Mouse (Mus musculus) heart, embryonic 14.5 days (tissue): ENCODE measurements around the gene Sycn. TPM values are rescaled to one million over a fixed set of nuclear protein-coding genes. Genes with fewer than 3 reads are reported as not detected.

ENCODE experiments used
- ATAC-seq: fragments of 200-750 bp; cut with Nextera tagmentation; 2 replicates; pipeline ENCODE4 v1.8.0; 2017; ENCODE audit warnings: low read depth, moderate TSS enrichment; ENCODE audit not compliant: insufficient number of reproducible peaks, insufficient read depth, low FRiP score
- H3K27ac ChIP-seq, 2 experiments: fragments of 200-500 bp in 1 of 2; fragments of 300-500 bp in 1 of 2; sonication (generic) in 1 of 2; replicated peaks in 1 of 2; 2 replicates each; pipeline ENCODE4 v1.5.1; 2012 to 2014; ENCODE audit warnings: low read depth in 2 of 2, low read length in 2 of 2, control low read depth in 1 of 2, mild to moderate bottlenecking in 1 of 2, mixed read lengths in 1 of 2; ENCODE audit not compliant: control insufficient read depth in 1 of 2, insufficient read depth in 1 of 2
- H3K27me3 ChIP-seq: fragments of 300-500 bp; sonication (generic); 2 replicates; pipeline ENCODE4 v1.6.1; 2014; ENCODE audit warnings: mild to moderate bottlenecking, low read length, control low read depth; ENCODE audit not compliant: control insufficient read depth, insufficient read depth
- H3K36me3 ChIP-seq: fragments of 300-500 bp; sonication (generic); 2 replicates; pipeline ENCODE4 v1.6.1; 2014; ENCODE audit warnings: mild to moderate bottlenecking, control low read depth, low read length, mixed read lengths; ENCODE audit not compliant: control insufficient read depth, insufficient read depth
- H3K4me1 ChIP-seq, 2 experiments: fragments of 200-500 bp in 1 of 2; fragments of 300-500 bp in 1 of 2; sonication (generic) in 1 of 2; 2 replicates each; pipeline ENCODE4 v1.6.1; 2012 to 2014; ENCODE audit warnings: low read length in 2 of 2, control low read depth in 1 of 2, mixed read lengths in 1 of 2; ENCODE audit not compliant: control insufficient read depth in 2 of 2, insufficient read depth in 2 of 2
- H3K4me2 ChIP-seq: fragments of 300-500 bp; sonication (generic); 2 replicates; pipeline ENCODE4 v1.6.1; 2014; ENCODE audit warnings: mild to moderate bottlenecking, low read length
- H3K4me3 ChIP-seq, 2 experiments: fragments of 200-500 bp in 1 of 2; fragments of 300-500 bp in 1 of 2; sonication (generic) in 1 of 2; 2 replicates each; pipeline ENCODE4 v1.5.1; 2012 to 2014; ENCODE audit warnings: low read length in 2 of 2, mild to moderate bottlenecking in 2 of 2, control low read depth in 1 of 2, low read depth in 1 of 2, moderate library complexity in 1 of 2; ENCODE audit not compliant: control insufficient read depth in 1 of 2, insufficient read depth in 1 of 2
- H3K9ac ChIP-seq: fragments of 300-500 bp; sonication (generic); 2 replicates; pipeline ENCODE4 v1.6.1; 2014; ENCODE audit warnings: mild to moderate bottlenecking, low read length
- H3K9me3 ChIP-seq: fragments of 300-500 bp; sonication (generic); 2 replicates; pipeline ENCODE4 v1.6.1; 2016; ENCODE audit warnings: low read length, control low read depth; ENCODE audit not compliant: control insufficient read depth
- WGBS: fragments of 180-500 bp; shearing (Covaris S2); extraction: QIAGEN DNeasy Blood & Tissue Kit; methylation state at CpG from one replicate; pipeline ENCODE4 v1.1.7; 2014; 5-methylcytosine and 5-hydroxymethylcytosine counted together
- polyA plus RNA-seq: library from polyadenylated mRNA; unstranded; fragments of >200 nt; fragmentation: Nextera tagmentation; extraction: Ambion mirVana; gene quantifications from 2 replicates; pipeline ENCODE4 v1.2.1, GENCODE M21; 2014

Sycn gene
- polyA plus RNA-seq, 1 experiment from 2014 or later, result not detected

DNA sequence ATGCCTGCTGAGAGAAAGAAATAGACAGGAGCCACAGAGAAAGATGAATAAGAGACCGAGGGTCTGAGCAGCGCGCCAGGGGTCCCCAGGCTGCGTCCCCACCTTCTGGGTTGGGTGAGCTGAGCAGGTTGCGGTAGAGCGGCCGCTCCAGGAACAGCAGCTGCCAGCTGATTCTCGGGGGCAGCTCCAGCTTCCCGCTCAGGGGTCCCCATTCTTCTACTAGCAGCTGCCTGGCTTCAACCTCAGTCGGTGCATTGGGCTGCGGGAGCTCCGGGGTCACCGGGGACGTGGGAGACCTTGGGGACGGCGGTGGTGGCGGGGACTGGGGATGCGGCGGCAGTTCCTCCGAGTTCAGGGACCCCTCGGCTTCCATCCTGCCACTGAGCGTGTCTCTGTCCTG is 6.0 kb downstream of the Sycn start:
- no peak for ATAC-seq
- peak overlapping the region; percentile 54 for H3K4me2 ChIP-seq
- H3K36me3 ChIP-seq, result no peaks in the 10 kb centered on the region
- peaks cover 0 to 5% of the 10 kb centered on the region in 2 experiments; a peak in 2 of 4 replicates for H3K4me1 ChIP-seq
- 2% methylated on average over 22 of the region's 22 CpGs for WGBS
- H3K9ac ChIP-seq, result peak overlapping the region; percentile 5; the same call in 1 of the 2 replicates
- H3K27ac ChIP-seq, result no peak overlapping the region
- no peaks in the 10 kb centered on the region for H3K9me3 ChIP-seq
- peak overlapping the region in 1 of 2 experiments; percentile 22; a peak in 2 of 4 replicates for H3K4me3 ChIP-seq
- H3K27me3 ChIP-seq, result peaks cover 54% of the 10 kb centered on the region

DNA sequence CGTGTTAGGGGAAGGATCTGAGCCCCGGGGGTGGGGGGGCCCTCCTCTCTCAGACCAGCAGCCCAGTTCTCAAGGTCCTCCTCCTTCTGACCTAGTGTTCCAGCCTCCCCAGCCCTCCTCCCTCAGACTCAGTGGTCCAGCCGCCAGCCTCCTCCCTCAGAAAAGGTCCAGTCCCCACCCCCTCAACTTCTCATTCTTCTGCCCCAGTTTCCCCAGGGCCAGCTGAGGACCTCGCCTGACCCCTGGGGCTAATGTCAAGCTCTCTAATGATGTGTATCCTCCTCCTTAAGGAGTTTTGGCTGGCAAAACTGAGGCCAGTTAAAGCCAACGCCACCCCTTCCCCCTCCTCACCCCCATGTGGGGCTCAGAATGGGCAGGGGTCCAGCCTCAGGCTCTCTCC is 6.5 kb downstream of the Sycn start, which contains the start of gene Nccrp1:
Gene Nccrp1 (minus strand): TSS at position 101 of the 400 bp plus-strand sequence.
- Histone ChIP-seq H3K27me3 (peaks cover 54% of the 10 kb centered on the region), H3K9ac (peak within 1 kb of the TSS; percentile 5; the same call in 1 of the 2 replicates), H3K4me3 (peak within 1 kb of the TSS in 1 of 2 experiments; percentile 22; a peak in 2 of 4 replicates), H3K27ac (no peak within 1 kb of the TSS), H3K4me1 (peaks cover 0 to 5% of the 10 kb centered on the region in 2 experiments; a peak in 2 of 4 replicates), H3K9me3 (peaks cover under 1% of the 10 kb centered on the region; the same call in 1 of the 2 replicates), H3K36me3 (no peaks in the 10 kb centered on the region), H3K4me2 (peak within 1 kb of the TSS; percentile 54)
- WGBS, result 11% methylated on average over 5 of the region's 5 CpGs
- no peak for ATAC-seq

DNA sequence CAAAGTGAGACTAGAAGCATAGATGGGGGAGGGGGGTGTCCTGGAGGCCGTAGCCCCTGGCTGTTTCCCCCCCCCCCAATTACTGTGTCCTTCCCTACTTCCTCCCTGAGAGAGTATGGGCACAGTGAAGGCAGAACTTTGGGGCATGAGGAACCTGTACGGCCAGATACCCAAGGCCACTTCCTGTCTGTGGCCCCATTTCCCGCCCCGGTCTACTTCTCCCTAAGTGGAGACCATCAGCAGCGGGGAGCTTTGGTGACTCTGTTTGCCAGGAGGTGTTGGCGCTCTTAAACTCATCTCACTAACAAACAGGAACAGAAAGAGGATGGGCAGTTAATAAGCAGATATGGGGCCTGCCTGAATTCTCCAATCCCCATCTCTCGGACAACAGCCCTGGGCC is 6.9 kb downstream of the Sycn start:
- H3K27me3 ChIP-seq, result peaks cover 54% of the 10 kb centered on the region
- peaks cover 0 to 5% of the 10 kb centered on the region in 2 experiments; a peak in 2 of 4 replicates for H3K4me1 ChIP-seq
- H3K36me3 ChIP-seq, result no peaks in the 10 kb centered on the region
- 58% methylated on average over 7 of the region's 7 CpGs for WGBS
- no peak for ATAC-seq
- no peak overlapping the region for H3K4me3 ChIP-seq
- no peak overlapping the region for H3K4me2 ChIP-seq
- no peak overlapping the region for H3K9ac ChIP-seq
- H3K9me3 ChIP-seq, result peaks cover 3% of the 10 kb centered on the region; the same call in 1 of the 2 replicates
- no peak overlapping the region for H3K27ac ChIP-seq

DNA sequence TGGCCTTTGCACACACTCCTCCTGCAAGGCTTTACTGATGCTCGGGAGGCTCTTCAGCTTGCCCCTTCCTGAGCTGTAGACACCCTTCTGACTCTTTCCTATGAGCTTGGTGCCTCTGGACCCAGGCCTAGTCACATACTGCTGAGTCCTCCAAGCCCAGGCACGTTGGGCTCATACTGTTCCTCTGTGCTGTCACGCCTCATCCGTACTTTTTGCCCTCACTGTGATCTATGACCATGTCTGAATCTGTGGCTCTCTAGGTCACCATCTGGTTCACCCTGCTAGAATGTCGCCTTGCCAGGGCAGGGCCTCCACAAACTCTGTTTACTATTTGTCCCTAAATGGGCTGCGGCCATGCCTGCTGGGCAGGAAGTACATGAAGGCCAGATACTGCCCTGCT is 12.4 kb downstream of the Sycn start:
- Histone ChIP-seq H3K4me2 (no peak overlapping the region), H3K9me3 (peaks cover 3% of the 10 kb centered on the region; the same call in 1 of the 2 replicates), H3K27me3 (peaks cover 1% of the 10 kb centered on the region; the same call in 1 of the 2 replicates), H3K9ac (no peak overlapping the region), H3K27ac (no peak overlapping the region), H3K36me3 (0 out of 2 replicates have a peak, but pooled peaks cover 3% of the 10 kb centered on the region), H3K4me3 (no peak overlapping the region), H3K4me1 (peaks cover 7 to 8% of the 10 kb centered on the region in 2 experiments; a peak in 3 of 4 replicates)
- 86% methylated on average over 6 of the region's 6 CpGs for WGBS
- no peak for ATAC-seq

DNA sequence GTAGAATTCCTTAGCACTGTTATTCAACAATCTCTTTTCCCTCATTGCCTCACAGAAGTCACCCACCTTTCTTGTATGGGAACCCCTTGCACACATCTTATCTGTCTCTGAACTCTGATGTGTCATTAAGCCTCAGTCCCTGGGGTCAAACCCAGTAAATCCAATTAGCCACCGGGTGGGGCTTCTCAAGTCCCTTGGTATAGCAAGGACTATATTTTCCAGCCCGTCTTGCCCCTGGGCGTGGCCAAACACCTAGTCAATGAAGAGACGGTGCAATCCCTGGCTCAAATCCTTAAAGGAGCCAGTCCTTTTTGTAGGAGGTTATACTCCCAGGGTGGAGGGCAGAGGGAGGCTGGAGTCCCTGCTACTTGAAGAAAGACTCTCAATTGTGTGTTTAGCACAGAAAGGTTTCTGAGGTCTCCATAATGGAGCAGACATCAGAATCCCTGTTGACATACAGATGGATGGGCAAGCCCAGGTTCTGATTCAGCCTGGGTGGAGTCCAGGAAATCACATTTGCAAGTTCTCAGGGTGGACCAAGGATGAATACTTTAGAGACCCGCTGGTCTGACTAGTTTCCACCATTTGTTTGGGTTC is 15.4 kb downstream of the Sycn start:
- peaks cover 7 to 13% of the 10 kb centered on the region in 2 experiments; a peak in 3 of 4 replicates for H3K4me1 ChIP-seq
- no peak overlapping the region for H3K4me2 ChIP-seq
- H3K9me3 ChIP-seq, result peaks cover 3% of the 10 kb centered on the region; the same call in 1 of the 2 replicates
- H3K4me3 ChIP-seq, result no peak overlapping the region
- H3K36me3 ChIP-seq, result peaks cover 32% of the 10 kb centered on the region
- H3K9ac ChIP-seq, result no peak overlapping the region
- ATAC-seq, result no peak
- H3K27ac ChIP-seq, result no peak overlapping the region
- H3K27me3 ChIP-seq, result no peaks in the 10 kb centered on the region
- WGBS, result 16% methylated on average over 5 of the region's 5 CpGs

DNA sequence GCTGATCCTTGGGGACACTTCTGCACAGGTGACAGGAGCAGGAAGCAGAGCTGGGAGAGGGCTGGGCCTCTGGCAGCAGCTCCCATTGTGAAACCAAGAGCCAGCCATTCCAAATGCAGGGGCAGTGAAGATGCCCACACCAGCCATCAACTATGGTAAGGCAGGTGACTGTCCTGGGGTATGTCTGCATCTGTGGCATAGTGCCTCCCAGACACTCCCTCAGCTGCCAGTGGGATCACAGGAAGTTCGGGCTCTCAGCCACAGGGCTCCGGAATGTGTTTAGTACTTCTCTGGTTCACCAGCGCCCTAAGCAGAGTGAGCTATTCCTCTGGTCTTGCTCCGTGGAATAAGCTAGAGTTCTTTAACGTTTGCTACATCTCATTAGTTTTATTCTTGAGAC is 16.4 kb downstream of the Sycn start:
- H3K9me3 ChIP-seq, result peaks cover 3% of the 10 kb centered on the region; the same call in 1 of the 2 replicates
- no peak overlapping the region for H3K4me3 ChIP-seq
- H3K4me1 ChIP-seq, result peaks cover 7 to 13% of the 10 kb centered on the region in 2 experiments; a peak in 3 of 4 replicates
- H3K9ac ChIP-seq, result no peak overlapping the region
- ATAC-seq, result no peak
- WGBS, result 70% methylated on average over 5 of the region's 5 CpGs
- peaks cover 42% of the 10 kb centered on the region for H3K36me3 ChIP-seq
- H3K27me3 ChIP-seq, result no peaks in the 10 kb centered on the region
- no peak overlapping the region for H3K4me2 ChIP-seq
- no peak overlapping the region for H3K27ac ChIP-seq

DNA sequence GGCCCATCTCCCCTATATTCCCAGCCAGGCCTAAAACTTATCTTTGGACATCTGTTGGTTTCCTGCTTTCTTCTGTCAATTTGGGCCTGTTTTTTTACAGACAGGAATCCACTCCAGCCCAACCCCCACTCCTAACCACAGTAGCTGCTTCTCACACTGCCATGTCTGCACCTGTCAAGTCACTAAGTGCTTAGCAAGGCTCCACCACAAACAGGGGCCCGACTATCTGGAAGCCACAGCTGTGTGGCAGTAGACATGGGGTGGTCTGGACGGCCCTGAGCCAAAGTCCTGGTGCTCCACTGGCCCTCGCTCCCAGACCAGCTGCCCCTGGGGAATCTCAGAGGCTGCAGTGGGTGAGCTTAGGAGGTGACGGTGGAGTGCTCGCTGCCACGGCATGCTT is 17.0 kb downstream of the Sycn start:
- no peaks in the 10 kb centered on the region for H3K9me3 ChIP-seq
- H3K4me1 ChIP-seq, result peaks cover 7 to 13% of the 10 kb centered on the region in 2 experiments; a peak in 3 of 4 replicates
- no peaks in the 10 kb centered on the region for H3K27me3 ChIP-seq
- H3K4me3 ChIP-seq, result no peak overlapping the region
- peaks cover 48% of the 10 kb centered on the region for H3K36me3 ChIP-seq
- no peak overlapping the region for H3K9ac ChIP-seq
- ATAC-seq, result no peak
- H3K27ac ChIP-seq, result 0 out of 4 replicates have a peak overlapping the region, but pooled peaks of 1 of the 2 experiments have one; percentile 5
- WGBS, result 38% methylated on average over 6 of the region's 6 CpGs
- no peak overlapping the region for H3K4me2 ChIP-seq
